Mouse (Mus musculus) C2C12 (cell line): ENCODE results near the gene Erf. TPM values are rescaled to one million over a fixed set of nuclear protein-coding genes. Genes with fewer than 3 reads are reported as not detected.

Experiments used
- H3K27me3 ChIP-seq: one replicate; pipeline ENCODE4 v1.6.1; 2011; ENCODE audit not compliant: control insufficient read depth, insufficient read depth, insufficient read length
- H3K36me3 ChIP-seq: one replicate; pipeline ENCODE4 v1.6.1; 2011; ENCODE audit not compliant: control insufficient read depth, insufficient read depth
- H3K4me3 ChIP-seq: one replicate; pipeline ENCODE4 v1.5.1; 2011; ENCODE audit warnings: mild to moderate bottlenecking, control low read depth; ENCODE audit not compliant: poor library complexity, insufficient read depth, severe bottlenecking
- H3K79me2 ChIP-seq: one replicate; pipeline ENCODE4 v1.6.1; 2011; ENCODE audit not compliant: control insufficient read depth, insufficient read depth
- H3K79me3 ChIP-seq: one replicate; pipeline ENCODE4 v1.6.1; 2011; ENCODE audit warnings: low read depth, control low read depth
- H3ac ChIP-seq: one replicate; pipeline ENCODE3; 2011; ENCODE audit warnings: low read depth; ENCODE audit not compliant: control insufficient read depth, insufficient read length
- CEBPB ChIP-seq: IDR thresholded peaks from one replicate; pipeline ENCODE4 v1.6.1; 2011; ENCODE audit warnings: low read depth, mild to moderate bottlenecking, control low read depth, moderate library complexity
- CTCF ChIP-seq: IDR thresholded peaks from one replicate; pipeline ENCODE4 v1.5.1; 2011; ENCODE audit not compliant: control insufficient read depth, insufficient read depth, insufficient read length
- FOSL1 ChIP-seq: IDR thresholded peaks from one replicate; pipeline ENCODE4 v1.8.0; 2011; ENCODE audit warnings: mild to moderate bottlenecking, low read length; ENCODE audit not compliant: poor library complexity, insufficient read depth, severe bottlenecking
- MAX ChIP-seq: IDR thresholded peaks from one replicate; pipeline ENCODE4 v1.6.1; 2011; ENCODE audit warnings: mild to moderate bottlenecking, control low read depth
- MYOD1 ChIP-seq: IDR thresholded peaks from one replicate; pipeline ENCODE4 v1.6.1; 2011; ENCODE audit warnings: low read depth; ENCODE audit not compliant: control insufficient read depth, insufficient read length
- MYOG ChIP-seq: IDR thresholded peaks from one replicate; pipeline ENCODE4 v1.6.1; 2011; ENCODE audit not compliant: control insufficient read depth, insufficient read length; ENCODE audit errors: extremely low read depth
- USF1 ChIP-seq: IDR thresholded peaks from one replicate; pipeline ENCODE4 v1.6.1; 2011; ENCODE audit warnings: low read depth, mild to moderate bottlenecking, control low read depth, moderate library complexity
- polyA plus RNA-seq: library from polyadenylated mRNA; unstranded; fragments of >200 nt; fragmentation: generic; extraction: Trizol; gene quantifications from one replicate; pipeline ENCODE4 v1.2.1, GENCODE M21; 2012; ENCODE audit warnings: missing spikeins

Erf gene
- polyA plus RNA-seq, 1 experiment: 61.8 TPM

- H3ac ChIP-seq: no peak overlapping the region
- H3K36me3 ChIP-seq: no peaks in the 10 kb centered on the region
- H3K79me2 ChIP-seq: no peaks in the 10 kb centered on the region
- TF ChIP-seq CEBPB (no peak), MYOG (no peak), FOSL1 (no peak), MAX (no peak), USF1 (no peak), MYOD1 (no peak), CTCF (no peak)
- H3K4me3 ChIP-seq: no peak overlapping the region
- H3K27me3 ChIP-seq: no peaks in the 10 kb centered on the region
- H3K79me3 ChIP-seq: no peaks in the 10 kb centered on the region
Measured at GRCm38 (mm10) chr7:25209161-25209622, 41.4 kb downstream of the Erf start.

DNA sequence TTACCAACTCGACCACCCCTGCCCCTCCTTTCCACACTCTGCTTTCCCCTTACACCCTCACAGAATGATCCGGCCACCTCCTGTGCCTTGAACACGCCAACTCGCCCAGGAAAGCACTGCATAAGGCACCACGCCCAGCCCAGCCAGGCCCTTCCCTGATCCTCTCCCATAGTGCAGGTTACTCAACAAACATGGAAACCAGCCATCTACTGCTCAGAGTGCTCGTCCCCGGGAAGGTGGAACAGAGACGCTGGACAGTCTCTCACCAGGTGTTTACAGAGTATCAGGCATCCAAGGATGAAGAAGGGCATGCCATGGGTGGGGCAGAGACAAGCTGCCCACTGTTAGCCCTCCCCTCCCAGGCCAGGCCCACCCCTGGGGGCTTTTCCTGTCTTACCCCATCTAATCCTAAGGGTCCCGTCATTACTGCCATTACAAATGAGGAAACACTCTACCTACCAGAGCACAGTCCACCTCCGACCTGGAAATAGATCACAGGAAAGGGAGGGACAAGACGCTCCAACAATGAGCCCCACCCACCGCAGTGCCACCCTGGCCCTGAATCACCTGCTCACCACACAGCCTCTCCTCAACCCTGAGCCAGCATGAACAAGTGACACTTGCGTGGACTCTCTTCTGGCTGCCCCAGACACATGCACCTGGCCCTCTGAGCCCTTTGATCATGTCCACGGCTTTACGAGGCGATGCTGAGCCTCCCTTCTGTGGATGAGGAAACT lies 44.3 kb downstream of the Erf start:
- TF ChIP-seq CEBPB (no peak), MYOD1 (no peak), FOSL1 (no peak), MYOG (no peak), USF1 (no peak), CTCF (no peak), MAX (no peak)
- Histone ChIP-seq H3ac (no peak overlapping the region), H3K79me3 (no peaks in the 10 kb centered on the region), H3K36me3 (no peaks in the 10 kb centered on the region), H3K79me2 (no peaks in the 10 kb centered on the region), H3K27me3 (no peaks in the 10 kb centered on the region), H3K4me3 (no peak overlapping the region)

DNA sequence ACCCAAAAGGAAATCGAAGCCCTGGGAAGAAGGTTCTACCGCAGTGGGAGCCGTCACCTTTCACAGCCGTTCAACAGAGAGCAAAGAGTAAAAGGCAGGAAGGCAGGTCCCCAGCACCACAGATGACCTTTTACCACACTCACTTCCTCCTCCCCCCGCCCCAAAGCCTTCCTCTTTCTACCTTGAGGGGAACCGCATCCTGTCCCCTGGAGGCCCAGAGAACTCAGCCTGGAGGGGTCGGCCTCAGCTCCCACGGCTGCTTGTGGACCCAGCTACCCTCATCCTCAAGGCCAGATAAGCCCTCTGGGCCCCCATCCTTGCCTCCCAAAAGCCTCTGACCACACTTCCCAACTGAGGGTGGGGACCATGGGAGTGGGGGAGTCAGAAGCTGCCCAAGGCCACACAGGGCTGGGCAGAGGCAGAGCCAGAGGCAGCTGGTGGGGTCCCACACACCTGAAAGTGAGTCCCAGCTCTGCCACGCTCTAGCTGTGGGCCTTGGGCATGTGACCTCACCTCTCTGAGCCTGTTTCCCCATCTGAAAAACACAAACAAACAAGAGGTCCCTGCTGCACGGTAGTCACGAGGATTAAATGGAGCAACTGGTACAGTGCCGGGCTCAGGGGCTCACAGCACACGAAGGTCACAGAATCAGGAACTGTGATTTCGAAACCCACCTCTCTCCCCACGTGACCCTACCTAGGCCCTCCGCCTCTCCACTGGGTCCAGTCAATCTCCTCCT lies 45.0 kb downstream of the Erf start:
- Histone ChIP-seq H3K4me3 (no peak overlapping the region), H3K79me3 (no peaks in the 10 kb centered on the region), H3ac (no peak overlapping the region), H3K79me2 (no peaks in the 10 kb centered on the region), H3K36me3 (no peaks in the 10 kb centered on the region), H3K27me3 (no peaks in the 10 kb centered on the region)
- TF ChIP-seq USF1 (no peak), FOSL1 (no peak), CEBPB (no peak), MYOD1 (no peak), CTCF (no peak), MYOG (no peak), MAX (no peak)

GRCm38 (mm10) chr7:25203624-25204023 lies 46.9 kb downstream of the Erf start:
- no peaks in the 10 kb centered on the region for H3K79me3 ChIP-seq
- H3ac ChIP-seq: no peak overlapping the region
- no peaks in the 10 kb centered on the region for H3K36me3 ChIP-seq
- TF ChIP-seq MYOD1 (no peak), USF1 (no peak), MYOG (no peak), FOSL1 (no peak), CTCF (no peak), MAX (no peak)
- H3K79me2 ChIP-seq: no peaks in the 10 kb centered on the region
- no peaks in the 10 kb centered on the region for H3K27me3 ChIP-seq
- H3K4me3 ChIP-seq: no peak overlapping the region

- peaks cover 6% of the 10 kb centered on the region for H3K27me3 ChIP-seq
- no peaks in the 10 kb centered on the region for H3K79me2 ChIP-seq
- H3K79me3 ChIP-seq: no peaks in the 10 kb centered on the region
- H3K4me3 ChIP-seq: no peak overlapping the region
- H3ac ChIP-seq: no peak overlapping the region
- H3K36me3 ChIP-seq: no peaks in the 10 kb centered on the region
- TF ChIP-seq MAX: peak; percentile 86
- TF ChIP-seq CEBPB: peak; percentile 61
- TF ChIP-seq USF1: peak; percentile 84
- no peak for TF ChIP-seq CTCF
Measured at GRCm38 (mm10) chr7:25197384-25198018, 53.1 kb downstream of the Erf start.
